Mouse (Mus musculus) thymus, adult 2 months (tissue): ENCODE data around the gene Gm14399. TPM values are rescaled to one million over a fixed set of nuclear protein-coding genes. Genes with fewer than 3 reads are reported as not detected.
"Not testable (repeated sequence)": the region's sequence is repeated elsewhere in the genome, so short reads cannot be mapped to it uniquely, and the experiment has no call there.

Experiments used
- DNase-seq: peaks from one replicate; pipeline ENCODE4 v3.0.0; 2021
- H3K27ac ChIP-seq: fragments of 200-500 bp; 2 replicates; pipeline ENCODE4 v1.5.1; 2012; ENCODE audit warnings: low read length, control low read depth; ENCODE audit not compliant: control insufficient read depth, insufficient read depth
- H3K27me3 ChIP-seq: fragments of 200-500 bp; 2 replicates; pipeline ENCODE4 v1.6.1; 2012; ENCODE audit warnings: mild to moderate bottlenecking, low read length, moderate library complexity, mixed read lengths; ENCODE audit not compliant: control insufficient read depth, insufficient read depth
- H3K36me3 ChIP-seq: fragments of 200-500 bp; 2 replicates; pipeline ENCODE4 v1.6.1; 2012; ENCODE audit warnings: mild to moderate bottlenecking, low read length, moderate library complexity; ENCODE audit not compliant: control insufficient read depth, insufficient read depth
- H3K4me1 ChIP-seq: fragments of 200-500 bp; replicated peaks from 2 replicates; pipeline ENCODE4 v1.6.1; 2012; ENCODE audit warnings: low read length; ENCODE audit not compliant: control insufficient read depth, insufficient read depth
- H3K4me3 ChIP-seq: fragments of 200-500 bp; 2 replicates; pipeline ENCODE4 v1.5.1; 2012; ENCODE audit warnings: mild to moderate bottlenecking, low read length, control low read depth, moderate library complexity; ENCODE audit not compliant: control insufficient read depth, insufficient read depth
- CTCF ChIP-seq: fragments of 200-500 bp; IDR thresholded peaks from 2 replicates; pipeline ENCODE4 v1.5.1; 2012; ENCODE audit warnings: mild to moderate bottlenecking, control low read depth, low read length, moderate library complexity, borderline replicate concordance; ENCODE audit not compliant: control insufficient read depth, poor library complexity, insufficient read depth; ENCODE audit errors: extremely low read depth
- POLR2A ChIP-seq: fragments of 200-500 bp; IDR thresholded peaks from 2 replicates; pipeline ENCODE4 v1.6.1; 2012; ENCODE audit warnings: mild to moderate bottlenecking, low read length, control low read depth, moderate library complexity; ENCODE audit not compliant: control insufficient read depth, poor library complexity, insufficient read depth; ENCODE audit errors: extremely low read depth
- WGBS: fragments of 180-500 bp; shearing (Covaris S2); methylation state at CpG from one replicate; pipeline ENCODE4 v1.1.7; 2018; 5-methylcytosine and 5-hydroxymethylcytosine counted together
- polyA plus RNA-seq: library from polyadenylated mRNA; depleted of rRNA; stranded (reverse); fragments of >200 nt; gene quantifications from 2 replicates; pipeline ENCODE4 v1.2.3, GENCODE M21; 2012; rRNA removed

The Gm14399 gene
- polyA plus RNA-seq = 0.93 and 2.0 TPM in 2 replicates

DNA sequence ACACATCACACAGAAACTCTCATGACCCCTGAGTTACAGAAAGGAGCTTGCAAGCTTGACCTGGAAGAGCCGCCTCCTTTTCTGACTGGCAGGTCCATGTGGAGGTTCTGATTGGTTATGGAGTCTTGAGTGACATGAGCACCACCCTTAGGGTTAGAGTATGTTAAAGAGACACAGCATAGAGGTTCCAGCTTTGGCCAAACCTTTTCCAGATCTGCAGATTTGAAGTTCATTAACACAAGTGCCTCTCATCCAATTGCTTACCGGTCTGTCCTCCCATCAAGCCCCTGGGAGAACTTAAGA lies at the start of gene Gm14399:
Gm14399 (minus strand) TSS at position 20 of the 303 bp plus-strand sequence.
- DNase-seq = not testable (repeated sequence)

DNA sequence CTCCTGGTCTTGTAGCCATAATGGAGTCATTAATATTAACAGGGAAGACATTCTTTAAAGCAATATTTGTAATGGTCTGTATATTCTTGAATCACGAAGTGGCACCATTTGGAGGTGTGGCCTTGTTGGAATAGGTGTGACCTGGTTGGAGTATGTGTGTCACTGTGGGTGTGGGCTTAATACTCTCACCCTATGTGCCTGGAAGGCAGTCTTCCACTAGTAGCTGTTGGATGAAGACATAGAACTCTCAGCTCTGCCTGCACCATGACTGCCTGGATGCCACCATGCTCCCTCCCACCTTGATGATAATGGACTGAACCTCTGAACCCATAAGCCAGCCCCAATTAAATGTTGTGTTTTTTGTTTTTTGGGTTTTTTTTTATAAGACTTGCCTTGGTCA lies 37.2 kb upstream of the Gm14399 start:
- not testable (repeated sequence) for H3K36me3 ChIP-seq, H3K27ac ChIP-seq, H3K4me1 ChIP-seq, H3K4me3 ChIP-seq, H3K27me3 ChIP-seq, DNase-seq
- WGBS = 47% methylated on average over 1 of the region's 1 CpGs

More for the DNA sequence above, at the start of gene Gm14399:
- H3K4me3 ChIP-seq = peak within 1 kb of the TSS; percentile 64
- WGBS = 0% methylated on average over 1 of the region's 2 CpGs
- H3K27me3 ChIP-seq, H3K4me1 ChIP-seq, H3K36me3 ChIP-seq, H3K27ac ChIP-seq: not testable (repeated sequence)

DNA sequence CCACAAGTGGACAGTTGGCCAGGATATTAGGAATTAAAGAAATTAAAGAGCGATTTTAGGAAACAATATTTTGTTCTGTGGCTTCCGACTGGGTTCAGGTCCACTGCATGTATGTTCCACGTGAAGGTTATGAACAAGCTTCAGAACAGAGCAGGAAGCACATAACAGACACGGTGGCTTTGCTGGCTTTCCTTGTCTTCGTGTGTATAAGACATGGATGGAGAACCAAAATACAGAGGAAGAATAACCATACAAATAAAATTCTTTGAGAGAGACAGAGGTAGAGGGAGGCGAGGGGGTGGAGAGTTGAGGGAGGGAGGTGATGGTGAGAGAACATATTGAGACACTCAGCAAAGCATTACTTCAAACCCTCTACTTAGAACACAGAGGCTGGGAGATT lies 34.5 kb upstream of the Gm14399 start:
- WGBS = 88% methylated on average over 6 of the region's 6 CpGs
- Histone ChIP-seq H3K4me1 (no peaks in the 10 kb centered on the region), H3K36me3 (no peaks in the 10 kb centered on the region)

DNA sequence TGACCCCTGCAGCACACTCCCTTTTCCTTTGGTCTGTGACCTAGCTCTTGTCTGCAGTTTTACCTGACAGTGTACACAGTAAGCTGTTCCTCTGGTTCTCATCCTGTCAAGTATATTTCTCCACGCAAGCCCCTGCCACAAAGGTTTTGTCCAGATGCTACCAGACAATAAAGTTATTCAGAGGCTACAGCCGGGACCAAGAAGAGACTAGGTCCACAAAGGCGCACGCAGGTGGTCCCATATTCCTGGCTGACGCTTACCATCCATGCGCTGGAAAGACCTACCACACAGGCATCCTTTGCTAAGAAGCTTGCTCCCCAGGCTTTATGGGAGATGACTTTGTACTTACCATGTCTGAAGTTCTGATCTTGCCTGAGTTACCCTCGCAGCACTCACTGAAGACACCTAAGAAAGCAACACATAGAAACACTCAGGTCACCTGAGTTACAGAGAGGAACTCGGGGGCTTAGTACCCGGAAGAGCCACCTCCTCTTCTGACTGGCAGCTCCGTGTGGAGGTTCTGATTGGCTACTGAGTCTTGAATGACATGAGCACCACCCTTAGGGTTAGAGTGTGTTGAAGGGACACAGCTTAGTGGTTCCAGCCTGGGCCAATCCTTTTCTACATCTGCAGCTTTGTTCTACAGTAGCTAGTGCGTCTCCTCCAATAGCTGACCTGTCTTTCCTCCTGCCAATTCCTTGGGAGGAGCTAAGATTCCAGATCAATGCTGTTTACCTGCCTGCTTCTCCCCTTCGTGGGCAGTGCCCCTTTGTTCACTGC lies 33.8 kb upstream of the Gm14399 start, which contains the start of gene Gm14443:
Gm14443 (minus strand) TSS at position 471 of the 780 bp plus-strand sequence.
- H3K36me3 ChIP-seq, DNase-seq, H3K4me3 ChIP-seq, H3K4me1 ChIP-seq, H3K27me3 ChIP-seq, H3K27ac ChIP-seq: not testable (repeated sequence)
- WGBS = 79% methylated on average over 12 of the region's 12 CpGs

More for the DNA sequence above, 34.5 kb upstream of the Gm14399 start:
- no peak overlapping the region for H3K27ac ChIP-seq
- H3K4me3 ChIP-seq = no peak overlapping the region
- no peak for TF ChIP-seq POLR2A
- TF ChIP-seq CTCF = no peak
- H3K27me3 ChIP-seq = no peaks in the 10 kb centered on the region
- DNase-seq = no peak

DNA sequence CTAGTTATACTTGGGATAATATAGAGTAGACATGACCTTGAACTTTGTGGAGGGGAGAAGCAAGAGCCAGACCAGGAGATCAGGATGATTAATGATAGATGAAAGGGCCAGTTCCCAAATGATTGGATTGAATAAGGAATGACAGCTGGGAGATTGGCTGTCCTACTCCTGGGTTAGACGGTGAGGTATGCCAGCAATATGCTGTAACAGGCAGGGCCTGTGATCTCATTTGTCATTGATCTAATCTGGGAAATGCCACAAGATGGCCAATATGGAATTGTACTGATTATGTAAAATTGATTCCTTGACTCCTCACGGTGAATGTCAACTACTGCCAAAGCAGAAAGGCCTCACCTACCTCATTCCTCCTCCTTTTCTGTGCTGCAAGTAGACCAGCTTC lies 32.2 kb upstream of the Gm14399 start:
- not testable (repeated sequence) for H3K4me3 ChIP-seq, DNase-seq, H3K27me3 ChIP-seq, H3K36me3 ChIP-seq, H3K4me1 ChIP-seq, H3K27ac ChIP-seq
- 92% methylated on average over 2 of the region's 2 CpGs for WGBS

DNA sequence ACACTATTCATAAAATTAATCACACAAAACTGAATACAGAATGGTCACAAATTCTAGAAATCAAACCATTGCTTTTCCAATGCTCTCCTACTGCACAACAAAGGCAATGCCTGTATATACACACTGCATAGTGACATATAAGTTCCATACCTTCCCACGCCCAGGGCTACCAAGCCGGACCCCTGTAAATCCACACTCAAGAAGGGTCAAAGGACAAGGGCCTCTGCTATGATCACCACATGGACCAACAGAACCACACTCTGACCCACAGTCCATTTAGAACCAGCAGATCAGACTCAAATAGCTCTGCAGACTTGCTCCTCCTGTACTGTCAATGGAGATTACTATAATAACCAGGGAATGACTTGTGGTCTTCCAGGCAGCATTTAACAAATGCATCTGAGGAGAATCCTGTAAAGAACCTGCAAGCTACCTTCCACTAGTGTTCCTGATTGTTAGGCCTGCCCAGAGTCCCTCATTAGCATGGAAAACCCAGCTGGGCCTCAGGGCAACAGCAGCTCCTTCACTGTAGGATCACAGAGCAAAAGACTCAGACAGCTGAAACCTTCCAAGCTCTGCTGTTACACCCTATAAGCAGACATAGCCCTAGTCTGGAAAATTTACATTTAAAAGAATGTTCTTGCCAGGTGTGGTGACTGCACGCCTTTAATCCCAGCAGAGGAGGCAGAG lies 31.2 kb upstream of the Gm14399 start:
- 93% methylated on average over 3 of the region's 3 CpGs for WGBS

DNA sequence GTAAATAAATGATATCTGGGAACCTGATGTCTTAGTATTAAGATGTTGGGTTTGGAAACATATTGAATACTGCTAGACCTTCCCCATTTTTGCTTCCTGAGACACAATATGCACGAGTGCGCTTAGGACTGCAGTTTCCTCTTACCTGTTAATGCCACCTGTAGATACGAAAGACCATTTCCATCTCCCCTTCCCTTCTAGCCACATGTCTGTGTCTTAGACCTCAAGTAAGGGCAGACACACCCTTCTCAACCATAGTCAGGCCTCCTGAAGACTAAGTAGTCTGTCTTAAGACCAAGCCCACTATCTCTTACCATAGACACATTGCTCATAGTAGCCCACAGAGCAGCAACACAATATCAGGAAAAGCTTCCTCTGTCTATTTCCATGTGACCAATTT lies 30.3 kb upstream of the Gm14399 start:
- no peak overlapping the region for H3K4me3 ChIP-seq
- no peaks in the 10 kb centered on the region for H3K4me1 ChIP-seq
- TF ChIP-seq CTCF = no peak
- TF ChIP-seq POLR2A = no peak
- DNase-seq = no peak
- H3K27me3 ChIP-seq = no peaks in the 10 kb centered on the region
- no peak overlapping the region for H3K27ac ChIP-seq
- 79% methylated on average over 3 of the region's 3 CpGs for WGBS
- H3K36me3 ChIP-seq = no peaks in the 10 kb centered on the region

More for the DNA sequence above, 31.2 kb upstream of the Gm14399 start:
- not testable (repeated sequence) for DNase-seq, H3K27me3 ChIP-seq, H3K4me3 ChIP-seq, H3K4me1 ChIP-seq, H3K27ac ChIP-seq, H3K36me3 ChIP-seq

DNA sequence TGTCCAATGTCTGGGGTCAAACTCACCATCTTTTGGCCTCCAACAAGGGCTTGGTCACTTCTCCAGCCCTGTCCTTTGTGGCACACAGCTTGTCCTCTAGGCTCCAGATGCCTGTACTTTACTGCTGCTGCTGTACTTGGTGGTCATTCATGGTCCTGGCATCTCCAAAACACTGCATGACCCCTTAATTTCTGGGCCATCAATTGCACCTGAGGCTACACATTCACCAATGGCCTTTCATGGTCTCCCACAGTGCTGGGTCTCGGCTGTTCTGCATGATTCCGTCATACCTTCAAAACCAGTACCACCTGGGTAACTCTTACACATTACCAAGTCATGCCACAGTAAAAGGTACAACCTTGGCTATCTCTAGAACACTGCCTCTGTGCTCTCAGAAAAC lies 25.1 kb upstream of the Gm14399 start:
- not testable (repeated sequence) for DNase-seq, H3K4me1 ChIP-seq, H3K4me3 ChIP-seq, H3K27me3 ChIP-seq, H3K27ac ChIP-seq, H3K36me3 ChIP-seq
- WGBS = 91% methylated on average over 2 of the region's 2 CpGs

DNA sequence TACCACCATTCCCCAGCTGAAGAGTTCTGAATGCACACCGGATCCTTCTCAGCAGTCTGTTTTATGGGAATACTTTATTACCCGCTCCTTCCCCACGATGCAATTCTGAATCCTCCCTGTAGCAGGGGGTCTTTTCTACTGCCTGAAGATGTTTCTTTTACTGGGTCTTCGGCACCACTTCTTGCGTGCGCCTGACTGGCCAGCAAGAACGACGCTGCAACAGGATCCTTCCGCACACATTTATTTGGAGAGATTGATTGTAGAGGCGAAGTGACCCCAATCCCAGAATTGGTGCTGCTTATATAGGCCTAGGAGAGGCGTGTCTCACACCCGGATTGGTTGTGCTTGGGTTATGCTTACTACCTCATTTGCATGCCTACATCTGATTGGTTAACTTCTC lies 23.3 kb upstream of the Gm14399 start:
- H3K27me3 ChIP-seq, H3K36me3 ChIP-seq, H3K27ac ChIP-seq, H3K4me1 ChIP-seq, H3K4me3 ChIP-seq, DNase-seq: not testable (repeated sequence)
- WGBS = 96% methylated on average over 12 of the region's 12 CpGs

DNA sequence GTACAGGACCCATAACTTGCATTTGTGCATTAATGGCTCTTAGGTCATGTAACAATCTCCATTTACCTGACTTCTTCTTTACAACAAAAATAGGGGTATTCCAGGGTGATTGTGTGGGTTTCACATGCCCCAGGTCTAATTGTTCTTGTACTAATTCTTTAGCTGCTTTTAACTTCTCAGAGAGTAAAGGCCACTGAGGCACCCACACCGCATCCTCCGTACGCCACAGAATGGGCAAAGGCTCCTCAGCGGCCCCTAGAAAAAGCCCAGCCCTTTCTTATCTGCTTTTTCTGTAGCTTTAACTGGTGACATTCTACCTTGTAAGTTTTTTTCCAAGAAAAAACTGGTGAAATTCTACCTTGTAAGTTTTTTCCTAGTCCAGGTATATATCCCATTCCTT lies 19.6 kb upstream of the Gm14399 start:
- H3K4me3 ChIP-seq, H3K27me3 ChIP-seq, DNase-seq, H3K4me1 ChIP-seq, H3K27ac ChIP-seq, H3K36me3 ChIP-seq: not testable (repeated sequence)
- 94% methylated on average over 4 of the region's 4 CpGs for WGBS
